Mouse (Mus musculus): ENCODE data around the gene Lrrc74b. TPM values are rescaled to one million over a fixed set of nuclear protein-coding genes. Genes with fewer than 3 reads are reported as not detected.

The Lrrc74b gene
- not detected in 2 replicates for polyA plus RNA-seq (2016; fragmentation: Nextera tagmentation; extraction: Ambion mirVana)

- peak within 1 kb of the TSS; percentile 49 for H3K4me2 ChIP-seq (replicated peaks)
- H3K9me3 ChIP-seq = no peaks in the 10 kb centered on the region
- H3K36me3 ChIP-seq = no peaks in the 10 kb centered on the region
- 0 out of 2 replicates have a peak, but pooled peaks have one; percentile 53 for ATAC-seq (ENCODE audit: insufficient number of reproducible peaks, insufficient read depth, low FRiP score, low TSS enrichment)
- H3K27ac ChIP-seq = 0 out of 2 replicates have a peak within 1 kb of the TSS, but pooled peaks have one; percentile 17
- H3K9ac ChIP-seq = no peak within 1 kb of the TSS; the same call in 1 of the 2 replicates
- peaks cover 18% of the 10 kb centered on the region for H3K27me3 ChIP-seq
- peak within 1 kb of the TSS; percentile 28 for H3K4me3 ChIP-seq
- under 1% methylated on average over 22 of the region's 22 CpGs for WGBS
- H3K4me1 ChIP-seq = peaks cover 31% of the 10 kb centered on the region
These were observed at the start of gene Lrrc74b for GRCm38 (mm10) chr16:17561128-17561750. Gene Lrrc74b, minus strand, starts transcription at chr16:17561247.

- Histone ChIP-seq H3K27ac (no peak overlapping the region), H3K4me3 (no peak overlapping the region), H3K4me1 (no peaks in the 10 kb centered on the region), H3K4me2 (replicated peaks) (no peak overlapping the region), H3K9me3 (no peaks in the 10 kb centered on the region), H3K36me3 (no peaks in the 10 kb centered on the region), H3K27me3 (no peaks in the 10 kb centered on the region), H3K9ac (no peak overlapping the region)
- ATAC-seq (ENCODE audit: insufficient number of reproducible peaks, insufficient read depth, low FRiP score, low TSS enrichment) = no peak
- WGBS = 73% methylated on average over 5 of the region's 5 CpGs
These were observed 44.6 kb upstream of the Lrrc74b start for GRCm38 (mm10) chr16:17605684-17606083.

GRCm38 (mm10) chr16:17604941-17605340 lies 43.9 kb upstream of the Lrrc74b start:
- no peaks in the 10 kb centered on the region for H3K4me1 ChIP-seq
- no peak overlapping the region for H3K4me2 ChIP-seq (replicated peaks)
- no peak overlapping the region for H3K9ac ChIP-seq
- H3K9me3 ChIP-seq = no peaks in the 10 kb centered on the region
- no peaks in the 10 kb centered on the region for H3K36me3 ChIP-seq
- no peak overlapping the region for H3K27ac ChIP-seq
- WGBS = 67% methylated on average over 4 of the region's 4 CpGs
- H3K4me3 ChIP-seq = no peak overlapping the region
- no peak for ATAC-seq (ENCODE audit: insufficient number of reproducible peaks, insufficient read depth, low FRiP score, low TSS enrichment)
- no peaks in the 10 kb centered on the region for H3K27me3 ChIP-seq

- no peak overlapping the region for H3K4me3 ChIP-seq
- H3K4me2 ChIP-seq (replicated peaks) = no peak overlapping the region
- no peaks in the 10 kb centered on the region for H3K27me3 ChIP-seq
- no peaks in the 10 kb centered on the region for H3K4me1 ChIP-seq
- no peaks in the 10 kb centered on the region for H3K36me3 ChIP-seq
- no peak overlapping the region for H3K9ac ChIP-seq
- H3K27ac ChIP-seq = no peak overlapping the region
- no peaks in the 10 kb centered on the region for H3K9me3 ChIP-seq
- no peak for ATAC-seq (ENCODE audit: insufficient number of reproducible peaks, insufficient read depth, low FRiP score, low TSS enrichment)
- WGBS = 64% methylated on average over 3 of the region's 3 CpGs
These were observed 40.0 kb upstream of the Lrrc74b start for GRCm38 (mm10) chr16:17600944-17601562.

GRCm38 (mm10) chr16:17590731-17591130 lies 29.7 kb upstream of the Lrrc74b start:
- WGBS = 5% methylated on average over 2 of the region's 2 CpGs
- Histone ChIP-seq H3K27me3 (no peaks in the 10 kb centered on the region), H3K36me3 (no peaks in the 10 kb centered on the region), H3K4me2 (replicated peaks) (no peak overlapping the region), H3K9ac (no peak overlapping the region), H3K27ac (no peak overlapping the region), H3K4me1 (no peaks in the 10 kb centered on the region), H3K4me3 (no peak overlapping the region), H3K9me3 (peaks cover 3% of the 10 kb centered on the region; the same call in 1 of the 2 replicates)
- ATAC-seq (ENCODE audit: insufficient number of reproducible peaks, insufficient read depth, low FRiP score, low TSS enrichment) = no peak

DNA sequence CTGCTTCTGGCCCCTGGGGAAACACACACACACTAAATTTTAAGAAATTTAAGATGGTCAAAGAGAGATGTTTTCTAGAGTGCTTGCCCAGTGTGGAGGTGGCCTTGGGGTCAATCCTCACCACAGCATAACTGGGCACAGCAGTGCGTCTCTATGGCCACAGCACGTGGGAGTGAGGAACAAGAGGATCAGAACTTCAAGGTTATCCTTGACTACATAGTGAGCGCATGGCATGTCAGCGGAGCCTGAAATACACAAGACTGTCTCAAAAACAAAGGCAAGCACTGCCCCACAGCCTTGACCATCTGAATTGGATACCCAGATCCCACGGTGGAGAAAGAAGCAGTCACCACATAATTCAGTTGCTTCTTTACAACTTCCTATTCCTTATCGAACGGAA lies 23.5 kb upstream of the Lrrc74b start:
- ATAC-seq (ENCODE audit: insufficient number of reproducible peaks, insufficient read depth, low FRiP score, low TSS enrichment) = no peak
- Histone ChIP-seq H3K27me3 (no peaks in the 10 kb centered on the region), H3K4me1 (no peaks in the 10 kb centered on the region), H3K4me2 (replicated peaks) (no peak overlapping the region), H3K4me3 (no peak overlapping the region), H3K27ac (no peak overlapping the region), H3K36me3 (no peaks in the 10 kb centered on the region), H3K9ac (no peak overlapping the region), H3K9me3 (peaks cover 3% of the 10 kb centered on the region; the same call in 1 of the 2 replicates)
- 88% methylated on average over 7 of the region's 7 CpGs for WGBS

DNA sequence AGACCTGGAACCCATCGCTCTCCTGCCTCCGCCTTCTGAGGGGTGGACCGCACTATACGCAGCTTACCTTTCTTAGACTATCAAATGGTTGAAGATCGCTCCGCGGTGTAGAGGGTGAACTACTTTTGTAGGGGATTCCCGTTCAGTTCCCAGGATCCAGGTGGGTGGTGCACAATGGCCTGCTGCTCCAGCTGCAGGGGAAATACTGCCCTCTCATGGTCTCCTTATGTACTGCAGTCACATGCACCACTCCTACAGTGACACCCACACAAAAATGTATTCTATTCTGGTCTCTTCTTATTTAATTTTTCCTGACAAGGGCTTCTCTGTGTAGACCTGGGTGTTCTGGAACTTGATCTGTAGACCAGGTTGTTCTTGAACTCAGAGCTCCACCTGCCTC lies 22.0 kb upstream of the Lrrc74b start, which contains the start of gene Slc7a4:
Gene Slc7a4, minus strand, starts transcription at position 151 of the 400 bp plus-strand sequence.
- H3K4me3 ChIP-seq = no peak within 1 kb of the TSS
- no peak within 1 kb of the TSS for H3K9ac ChIP-seq

GRCm38 (mm10) chr16:17576825-17577215 lies 15.8 kb upstream of the Lrrc74b start:
- H3K4me2 ChIP-seq (replicated peaks) = peak overlapping the region; percentile 76
- no peaks in the 10 kb centered on the region for H3K36me3 ChIP-seq
- WGBS = 23% methylated on average over 8 of the region's 8 CpGs
- H3K9me3 ChIP-seq = no peaks in the 10 kb centered on the region
- 0 out of 2 replicates have a peak, but pooled peaks cover 6% of the 10 kb centered on the region for H3K4me1 ChIP-seq
- no peak for ATAC-seq (ENCODE audit: insufficient number of reproducible peaks, insufficient read depth, low FRiP score, low TSS enrichment)
- H3K27ac ChIP-seq = no peak overlapping the region
- peaks cover 60% of the 10 kb centered on the region for H3K27me3 ChIP-seq
- H3K9ac ChIP-seq = peak overlapping the region; percentile 42; the same call in 1 of the 2 replicates
- H3K4me3 ChIP-seq = peak overlapping the region; percentile 49

More for the DNA sequence above, 22.0 kb upstream of the Lrrc74b start, which contains the start of gene Slc7a4:
- no peaks in the 10 kb centered on the region for H3K4me1 ChIP-seq
- H3K27ac ChIP-seq = no peak within 1 kb of the TSS
- WGBS = 8% methylated on average over 8 of the region's 8 CpGs
- peaks cover 6% of the 10 kb centered on the region for H3K27me3 ChIP-seq
- H3K9me3 ChIP-seq = no peaks in the 10 kb centered on the region
- no peaks in the 10 kb centered on the region for H3K36me3 ChIP-seq
- no peak for ATAC-seq (ENCODE audit: insufficient number of reproducible peaks, insufficient read depth, low FRiP score, low TSS enrichment)
- H3K4me2 ChIP-seq (replicated peaks) = no peak within 1 kb of the TSS

- H3K27me3 ChIP-seq = peaks cover 60% of the 10 kb centered on the region
- WGBS = 14% methylated on average over 45 of the region's 45 CpGs
- no peaks in the 10 kb centered on the region for H3K9me3 ChIP-seq
- H3K27ac ChIP-seq = no peak overlapping the region
- no peak for ATAC-seq (ENCODE audit: insufficient number of reproducible peaks, insufficient read depth, low FRiP score, low TSS enrichment)
- H3K4me3 ChIP-seq = peak overlapping the region; percentile 49
- H3K4me1 ChIP-seq = 0 out of 2 replicates have a peak, but pooled peaks cover 6% of the 10 kb centered on the region
- H3K36me3 ChIP-seq = no peaks in the 10 kb centered on the region
- peak overlapping the region; percentile 42 for H3K9ac ChIP-seq
- peak overlapping the region; percentile 76 for H3K4me2 ChIP-seq (replicated peaks)
These were observed 15.1 kb upstream of the Lrrc74b start for GRCm38 (mm10) chr16:17575870-17576824.

DNA sequence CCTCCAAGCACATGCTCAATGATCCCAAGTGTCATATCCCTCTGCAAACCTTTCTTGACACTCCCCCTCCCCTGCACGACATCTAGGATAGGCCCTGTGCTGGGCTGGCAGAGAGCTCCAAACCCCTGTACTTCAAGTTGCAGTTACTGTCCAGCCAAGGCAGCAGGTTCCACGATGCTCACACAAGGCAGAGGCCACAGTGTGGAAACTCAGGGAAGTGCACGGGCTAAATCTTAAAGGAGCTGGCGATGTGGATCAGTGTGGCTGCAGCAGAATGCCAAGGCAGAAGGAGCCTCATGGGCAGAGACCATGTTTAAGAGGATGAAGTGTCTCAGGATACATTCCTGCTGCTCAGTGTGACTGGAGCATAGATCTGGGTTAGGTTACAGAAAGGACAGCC lies 5.1 kb upstream of the Lrrc74b start:
- ATAC-seq (ENCODE audit: insufficient number of reproducible peaks, insufficient read depth, low FRiP score, low TSS enrichment) = no peak
- H3K9ac ChIP-seq = no peak overlapping the region
- peaks cover 10% of the 10 kb centered on the region; the same call in 1 of the 2 replicates for H3K27me3 ChIP-seq

DNA sequence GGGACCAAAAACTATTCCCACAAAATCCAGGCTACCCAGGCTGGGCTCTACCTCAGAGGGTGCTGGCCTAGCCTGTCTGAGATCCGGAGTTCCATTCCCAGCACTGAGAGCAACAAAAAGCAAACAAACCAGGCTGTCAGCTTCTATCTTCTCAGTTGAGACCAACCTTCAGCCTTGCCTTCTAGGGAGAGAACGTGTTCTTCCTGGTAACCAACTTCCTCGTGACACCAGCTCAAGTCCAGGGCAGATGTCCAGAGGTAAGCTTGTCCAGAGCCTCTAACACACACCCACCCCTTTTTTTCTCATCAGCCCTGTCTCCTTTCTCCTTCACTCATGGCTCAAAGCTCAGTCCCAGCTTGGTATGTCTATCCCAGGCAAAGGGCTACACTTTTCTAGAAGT lies 3.7 kb upstream of the Lrrc74b start:
- Histone ChIP-seq H3K27ac (no peak overlapping the region), H3K36me3 (no peaks in the 10 kb centered on the region), H3K4me3 (no peak overlapping the region), H3K4me2 (replicated peaks) (no peak overlapping the region), H3K9ac (no peak overlapping the region), H3K27me3 (peaks cover 21% of the 10 kb centered on the region), H3K4me1 (peaks cover 19% of the 10 kb centered on the region), H3K9me3 (no peaks in the 10 kb centered on the region)
- ATAC-seq (ENCODE audit: insufficient number of reproducible peaks, insufficient read depth, low FRiP score, low TSS enrichment) = no peak
- WGBS = 67% methylated on average over 3 of the region's 3 CpGs

More for the DNA sequence above, 5.1 kb upstream of the Lrrc74b start:
- Histone ChIP-seq H3K4me1 (peaks cover 11% of the 10 kb centered on the region), H3K27ac (no peak overlapping the region), H3K4me2 (replicated peaks) (no peak overlapping the region), H3K36me3 (no peaks in the 10 kb centered on the region), H3K9me3 (no peaks in the 10 kb centered on the region), H3K4me3 (no peak overlapping the region)
- WGBS = 31% methylated on average over 4 of the region's 4 CpGs
